Mouse (Mus musculus) neural tube, embryonic 13.5 days (tissue): ENCODE measurements around the gene Fgfr2. TPM values are rescaled to one million over a fixed set of nuclear protein-coding genes. Genes with fewer than 3 reads are reported as not detected.

Source experiments
- ATAC-seq: fragments of 200-750 bp; cut with Nextera tagmentation; 2 replicates; pipeline ENCODE4 v1.8.0; 2017; ENCODE audit warnings: low read depth, mild to moderate bottlenecking, moderate TSS enrichment, moderate library complexity
- H3K27ac ChIP-seq: fragments of 300-500 bp; sonication (generic); replicated peaks from 2 replicates; pipeline ENCODE4 v1.5.1; 2015; ENCODE audit warnings: moderate library complexity, mild to moderate bottlenecking, inconsistent platforms
- H3K27me3 ChIP-seq: fragments of 300-500 bp; sonication (generic); 2 replicates; pipeline ENCODE4 v1.6.1; 2015; ENCODE audit warnings: mild to moderate bottlenecking, inconsistent platforms
- H3K36me3 ChIP-seq: fragments of 300-500 bp; sonication (generic); 2 replicates; pipeline ENCODE4 v1.6.1; 2015; ENCODE audit warnings: mild to moderate bottlenecking, inconsistent platforms
- H3K4me1 ChIP-seq: fragments of 300-500 bp; sonication (generic); replicated peaks from 2 replicates; pipeline ENCODE4 v1.6.1; 2015; ENCODE audit warnings: inconsistent platforms
- H3K4me2 ChIP-seq: fragments of 300-500 bp; sonication (generic); 2 replicates; pipeline ENCODE4 v1.6.1; 2015; ENCODE audit warnings: inconsistent platforms, mild to moderate bottlenecking, moderate library complexity
- H3K4me3 ChIP-seq: fragments of 300-500 bp; sonication (generic); 2 replicates; pipeline ENCODE4 v1.5.1; 2015; ENCODE audit warnings: mild to moderate bottlenecking, inconsistent platforms
- H3K9ac ChIP-seq: fragments of 300-500 bp; sonication (generic); 2 replicates; pipeline ENCODE4 v1.6.1; 2015; ENCODE audit warnings: moderate library complexity, mild to moderate bottlenecking, inconsistent platforms
- H3K9me3 ChIP-seq: fragments of 300-500 bp; sonication (generic); 2 replicates; pipeline ENCODE4 v1.6.1; 2016; ENCODE audit warnings: inconsistent platforms
- whole genome bisulfite sequencing: fragments of 180-500 bp; shearing (Covaris S2); methylation state at CpG from one replicate; pipeline ENCODE4 v1.1.7; 2015; 5-methylcytosine and 5-hydroxymethylcytosine counted together
- polyA plus RNA-seq: library from polyadenylated mRNA; unstranded; fragments of >200 nt; fragmentation: Nextera tagmentation; extraction: Ambion mirVana; gene quantifications from 2 replicates; pipeline ENCODE4 v1.2.1, GENCODE M21; 2015

Fgfr2 gene
- polyA plus RNA-seq, 1 experiment from 2014 or later, result 22.9 TPM

DNA sequence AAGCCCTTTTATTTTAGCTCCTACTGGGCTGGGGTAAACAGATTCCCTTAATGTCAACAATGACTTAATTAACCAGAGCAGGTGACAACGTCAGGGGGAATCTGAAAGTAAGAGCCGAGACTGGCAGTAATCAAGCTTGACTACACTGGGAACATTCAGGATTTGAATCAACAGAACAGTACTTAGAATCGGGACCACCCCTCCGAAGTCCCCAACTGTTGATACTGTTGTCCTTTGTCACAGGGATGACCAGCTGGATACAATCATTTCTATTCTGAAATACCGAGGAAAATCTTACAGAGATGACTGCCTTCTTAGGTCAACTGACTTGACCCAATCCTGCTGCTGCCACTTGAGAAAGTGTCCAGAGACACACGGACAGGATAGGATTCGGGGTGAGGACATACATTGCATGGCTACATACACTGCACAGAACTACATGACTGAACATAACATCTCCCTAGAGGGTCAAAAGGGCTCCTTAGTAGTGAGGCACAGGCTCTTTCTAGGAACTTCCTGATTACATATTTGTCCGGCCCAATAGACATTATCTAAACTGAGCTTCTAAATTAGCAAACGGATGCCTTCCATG is 2864.3 kb downstream of the Fgfr2 start:
- Histone ChIP-seq H3K27me3 (0 out of 2 replicates have a peak, but pooled peaks cover 5% of the 10 kb centered on the region), H3K4me3 (no peak overlapping the region), H3K4me2 (peak overlapping the region; percentile 94), H3K36me3 (no peaks in the 10 kb centered on the region), H3K4me1 (peaks cover 73% of the 10 kb centered on the region), H3K9me3 (no peaks in the 10 kb centered on the region), H3K27ac (no peak overlapping the region), H3K9ac (no peak overlapping the region)
- no peak for ATAC-seq
- WGBS, result 26% methylated on average over 9 of the region's 9 CpGs

DNA sequence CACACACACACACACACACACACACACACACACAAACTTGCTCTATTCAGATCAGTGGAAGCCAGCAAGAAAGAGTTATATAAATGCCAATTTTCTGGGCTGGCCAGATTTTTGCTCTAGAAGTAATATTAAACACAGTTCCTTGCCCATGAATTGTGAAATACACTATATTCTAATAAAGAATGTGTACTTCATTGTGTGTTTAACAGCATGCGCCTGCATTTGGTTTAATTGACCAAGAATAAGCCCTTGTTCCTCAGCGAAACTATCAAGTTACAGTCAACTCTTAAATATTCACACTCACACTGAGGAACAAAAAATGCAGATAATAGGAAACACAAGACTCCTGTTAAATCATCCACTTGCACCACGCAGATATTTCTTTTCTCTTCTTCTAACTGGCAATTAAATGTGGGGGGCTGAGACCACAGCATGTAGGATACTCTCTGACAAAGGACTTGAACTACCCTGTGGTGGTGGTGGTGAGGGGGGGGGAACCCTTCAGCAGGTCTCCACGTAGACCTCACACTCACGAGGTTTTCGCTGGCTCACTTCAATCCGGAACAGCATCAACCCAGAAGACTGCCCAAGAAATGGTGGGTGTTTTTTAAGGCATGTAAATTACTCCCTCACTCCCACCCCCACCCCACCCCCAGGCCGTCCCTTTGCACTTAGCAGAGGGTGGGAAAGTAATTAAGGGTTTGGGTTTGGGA is 2865.0 kb downstream of the Fgfr2 start:
- H3K27ac ChIP-seq, result no peak overlapping the region
- no peak overlapping the region for H3K4me3 ChIP-seq
- no peaks in the 10 kb centered on the region for H3K36me3 ChIP-seq
- no peaks in the 10 kb centered on the region for H3K9me3 ChIP-seq
- 0 out of 2 replicates have a peak, but pooled peaks cover 5% of the 10 kb centered on the region for H3K27me3 ChIP-seq
- H3K4me2 ChIP-seq, result peak overlapping the region; percentile 94
- peaks cover 66% of the 10 kb centered on the region for H3K4me1 ChIP-seq
- no peak overlapping the region for H3K9ac ChIP-seq
- 9% methylated on average over 8 of the region's 8 CpGs for WGBS
- ATAC-seq, result no peak

DNA sequence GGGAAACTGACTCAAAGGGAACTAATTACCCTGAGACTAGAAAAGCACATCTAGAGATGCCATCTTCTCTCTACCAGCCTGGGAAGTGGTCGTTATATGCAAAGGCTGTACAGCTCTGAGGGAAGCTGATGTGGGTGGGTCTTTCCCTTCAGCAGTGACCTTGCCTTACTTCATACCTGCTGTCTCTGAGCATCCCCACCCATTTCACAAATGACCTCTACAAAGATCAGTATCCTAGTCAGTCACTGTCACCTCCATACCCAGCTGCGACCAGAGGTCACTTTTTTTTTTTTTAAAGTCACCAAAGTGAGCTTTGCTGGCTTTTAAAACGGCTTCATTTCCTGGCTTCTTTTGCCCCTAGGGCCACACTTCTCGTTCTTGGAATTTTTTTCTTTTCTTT is 2869.9 kb downstream of the Fgfr2 start:
- Histone ChIP-seq H3K27me3 (no peaks in the 10 kb centered on the region), H3K27ac (no peak overlapping the region), H3K4me2 (no peak overlapping the region), H3K9ac (no peak overlapping the region), H3K4me3 (no peak overlapping the region), H3K4me1 (peaks cover 66% of the 10 kb centered on the region), H3K9me3 (no peaks in the 10 kb centered on the region), H3K36me3 (no peaks in the 10 kb centered on the region)
- no peak for ATAC-seq
- 49% methylated on average over 4 of the region's 4 CpGs for WGBS

DNA sequence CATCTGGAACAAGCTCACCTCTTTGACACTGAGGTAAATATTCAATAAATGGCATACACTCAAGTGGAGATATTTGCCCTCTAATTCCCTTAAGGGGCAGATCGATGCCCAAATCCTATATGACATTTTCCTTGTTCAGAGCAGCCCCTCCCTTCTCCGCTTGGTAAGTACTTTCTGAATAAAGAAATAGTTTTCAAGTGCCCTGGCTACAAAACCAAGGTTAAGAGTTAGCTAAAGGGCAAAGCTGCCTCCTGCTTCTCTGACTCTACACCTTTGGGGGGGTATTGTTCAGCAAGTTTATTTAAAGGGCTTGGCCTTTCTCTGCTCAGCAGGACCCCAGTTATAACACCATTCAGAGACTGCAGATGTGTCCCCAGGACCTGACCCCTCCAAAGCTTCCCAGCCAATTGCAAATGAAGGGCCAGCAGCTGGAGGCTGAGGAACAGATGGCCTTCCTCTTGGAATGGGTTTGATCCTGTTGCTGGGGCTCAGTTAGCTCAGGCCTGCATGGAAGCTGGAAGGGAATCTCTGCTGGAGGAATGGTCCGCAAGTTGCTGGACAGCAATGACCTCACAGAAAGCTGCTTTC is 2871.1 kb downstream of the Fgfr2 start:
- peaks cover 66% of the 10 kb centered on the region for H3K4me1 ChIP-seq
- ATAC-seq, result no peak
- no peak overlapping the region for H3K4me3 ChIP-seq
- 22% methylated on average over 3 of the region's 3 CpGs for WGBS
- no peak overlapping the region for H3K4me2 ChIP-seq
- no peaks in the 10 kb centered on the region for H3K27me3 ChIP-seq
- no peaks in the 10 kb centered on the region for H3K36me3 ChIP-seq
- H3K9ac ChIP-seq, result no peak overlapping the region
- no peak overlapping the region for H3K27ac ChIP-seq
- H3K9me3 ChIP-seq, result no peaks in the 10 kb centered on the region

DNA sequence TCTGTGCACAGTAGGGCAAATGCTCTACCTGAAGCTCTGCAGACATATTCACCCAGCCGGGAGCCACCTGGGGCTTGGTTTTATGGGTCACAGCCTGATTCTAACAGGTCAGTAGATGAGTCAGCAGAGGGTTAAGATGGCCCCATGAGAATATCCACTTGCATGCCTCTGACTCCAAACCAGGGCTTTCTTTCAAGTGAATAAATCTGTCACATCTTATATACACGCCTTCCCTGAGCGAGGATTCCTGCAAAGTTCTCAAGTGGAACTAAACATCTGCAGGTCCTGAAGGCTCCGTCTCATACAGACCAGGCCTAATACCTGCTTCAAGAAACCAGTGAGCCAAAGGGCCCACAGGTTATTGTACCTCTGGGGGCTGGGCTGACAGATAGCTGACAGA is 2872.2 kb downstream of the Fgfr2 start:
- H3K27ac ChIP-seq, result no peak overlapping the region
- no peak overlapping the region for H3K4me3 ChIP-seq
- no peaks in the 10 kb centered on the region for H3K36me3 ChIP-seq
- H3K27me3 ChIP-seq, result no peaks in the 10 kb centered on the region
- H3K9me3 ChIP-seq, result no peaks in the 10 kb centered on the region
- no peak for ATAC-seq
- no peak overlapping the region for H3K9ac ChIP-seq
- no peak overlapping the region for H3K4me2 ChIP-seq
- H3K4me1 ChIP-seq, result peaks cover 74% of the 10 kb centered on the region
- 25% methylated on average over 4 of the region's 4 CpGs for WGBS

DNA sequence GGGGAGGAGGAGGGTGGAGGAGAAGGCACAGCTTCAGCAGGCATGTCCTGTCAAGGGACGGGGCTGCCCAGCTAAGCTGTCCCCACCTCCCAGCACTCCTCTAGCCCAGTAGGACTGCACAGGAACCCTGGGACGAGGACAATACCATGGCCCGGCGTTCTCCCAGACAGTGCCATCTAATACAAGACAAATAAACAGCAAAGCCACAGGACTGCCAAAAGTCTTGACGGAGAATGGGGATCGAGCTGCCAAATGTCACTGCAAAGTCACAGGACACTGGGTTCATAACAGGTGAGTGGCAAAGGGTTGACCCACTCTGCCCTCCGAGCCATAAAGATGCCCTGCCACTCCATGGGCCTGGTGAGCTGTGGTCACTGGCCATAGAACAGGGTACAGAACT is 2874.7 kb downstream of the Fgfr2 start:
- Histone ChIP-seq H3K4me1 (peaks cover 93% of the 10 kb centered on the region), H3K4me2 (no peak overlapping the region), H3K27me3 (no peaks in the 10 kb centered on the region), H3K36me3 (no peaks in the 10 kb centered on the region), H3K4me3 (no peak overlapping the region), H3K9ac (no peak overlapping the region), H3K9me3 (no peaks in the 10 kb centered on the region), H3K27ac (no peak overlapping the region)
- no peak for ATAC-seq
- 79% methylated on average over 7 of the region's 7 CpGs for WGBS

DNA sequence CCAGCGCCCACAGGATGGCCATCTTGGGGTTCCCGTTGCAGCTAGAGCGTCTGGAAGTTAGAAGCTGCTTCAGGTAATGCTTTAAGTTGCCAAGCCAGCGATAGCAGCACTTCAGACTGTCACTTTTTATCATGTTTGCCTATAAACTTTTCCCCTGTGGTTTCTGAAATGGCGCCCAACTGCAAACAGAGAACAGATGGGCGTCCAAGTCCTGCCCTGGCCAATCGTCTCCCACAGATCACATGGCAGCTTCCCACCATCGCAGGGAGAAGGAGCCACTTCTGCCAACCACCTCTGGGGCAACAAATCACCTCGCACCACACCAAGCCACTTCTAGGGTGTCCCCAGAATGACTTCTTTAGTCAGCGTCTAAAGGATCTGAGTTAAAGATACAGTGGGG is 2875.3 kb downstream of the Fgfr2 start:
- WGBS, result 72% methylated on average over 10 of the region's 10 CpGs
- no peak for ATAC-seq
- H3K36me3 ChIP-seq, result no peaks in the 10 kb centered on the region
- H3K27ac ChIP-seq, result no peak overlapping the region
- no peaks in the 10 kb centered on the region for H3K27me3 ChIP-seq
- H3K4me1 ChIP-seq, result peaks cover 95% of the 10 kb centered on the region
- no peak overlapping the region for H3K4me3 ChIP-seq
- H3K9me3 ChIP-seq, result no peaks in the 10 kb centered on the region
- H3K9ac ChIP-seq, result no peak overlapping the region
- no peak overlapping the region for H3K4me2 ChIP-seq

DNA sequence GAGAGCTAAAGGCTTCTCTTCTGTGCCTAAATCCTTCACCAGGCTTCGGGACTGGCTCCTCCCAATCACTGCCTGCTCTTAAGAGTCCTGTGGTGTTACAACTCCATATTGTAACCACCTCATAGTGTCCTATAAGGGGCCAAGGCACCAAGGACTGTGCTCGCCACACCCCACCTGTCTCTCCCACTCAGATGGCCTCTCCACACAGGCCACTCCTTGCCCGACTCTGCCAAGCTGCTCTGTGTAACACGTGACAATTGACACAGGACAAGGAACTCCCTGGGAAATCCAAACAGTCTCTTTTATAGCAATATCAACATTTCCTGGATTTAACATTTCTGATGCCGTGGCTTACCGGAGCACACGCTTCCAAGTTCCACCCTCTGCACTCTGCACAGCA is 2876.7 kb downstream of the Fgfr2 start:
- Histone ChIP-seq H3K36me3 (no peaks in the 10 kb centered on the region), H3K27me3 (no peaks in the 10 kb centered on the region), H3K9me3 (no peaks in the 10 kb centered on the region), H3K9ac (no peak overlapping the region), H3K27ac (no peak overlapping the region), H3K4me1 (peaks cover 82% of the 10 kb centered on the region), H3K4me2 (no peak overlapping the region), H3K4me3 (no peak overlapping the region)
- no peak for ATAC-seq
- 85% methylated on average over 7 of the region's 7 CpGs for WGBS

DNA sequence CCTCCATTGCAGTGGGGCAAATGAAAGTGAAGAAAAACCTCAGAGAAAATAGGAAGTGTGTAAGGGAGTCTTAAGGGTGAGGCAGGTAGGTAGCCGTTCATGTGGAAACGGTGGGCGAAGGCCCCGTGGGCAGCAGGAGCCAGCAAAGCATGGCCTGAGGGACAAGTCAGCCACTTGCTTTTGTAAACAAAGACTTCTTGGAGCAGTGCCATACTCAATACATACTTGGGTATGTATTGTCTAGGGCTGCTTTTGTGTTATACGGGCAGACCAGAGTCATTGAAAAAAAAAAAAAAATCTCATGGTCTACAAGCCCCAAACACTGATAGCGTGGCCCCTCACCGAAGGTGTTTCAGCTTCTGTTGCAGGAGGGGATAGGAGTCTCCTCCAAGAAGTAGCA is 2878.6 kb downstream of the Fgfr2 start:
- Histone ChIP-seq H3K4me1 (peaks cover 62% of the 10 kb centered on the region), H3K27me3 (no peaks in the 10 kb centered on the region), H3K4me2 (no peak overlapping the region), H3K27ac (no peak overlapping the region), H3K9ac (no peak overlapping the region), H3K4me3 (no peak overlapping the region), H3K36me3 (no peaks in the 10 kb centered on the region), H3K9me3 (no peaks in the 10 kb centered on the region)
- ATAC-seq, result no peak
- WGBS, result 52% methylated on average over 7 of the region's 7 CpGs

DNA sequence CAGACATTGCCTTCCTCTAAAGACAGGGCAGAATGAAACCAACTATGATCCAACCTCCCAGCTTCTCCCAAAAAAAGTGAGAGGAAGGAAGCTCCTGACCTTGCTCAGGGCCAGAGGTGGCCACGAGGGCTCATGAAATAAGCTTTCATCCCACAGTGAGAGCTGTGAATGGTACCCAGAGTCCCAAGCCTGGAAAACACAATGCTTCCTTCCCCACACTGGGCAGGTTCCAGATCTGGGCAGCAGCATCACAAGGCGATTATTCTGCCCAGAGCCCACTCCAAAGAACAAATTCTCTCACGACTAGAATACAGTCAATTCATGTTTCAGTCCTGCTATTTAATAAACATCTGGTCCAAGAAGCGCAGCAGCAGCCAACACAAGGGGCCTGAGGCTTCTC is 2879.3 kb downstream of the Fgfr2 start:
- Histone ChIP-seq H3K36me3 (no peaks in the 10 kb centered on the region), H3K4me3 (no peak overlapping the region), H3K4me1 (peaks cover 55% of the 10 kb centered on the region), H3K9me3 (no peaks in the 10 kb centered on the region), H3K27me3 (no peaks in the 10 kb centered on the region), H3K9ac (no peak overlapping the region), H3K4me2 (no peak overlapping the region), H3K27ac (no peak overlapping the region)
- ATAC-seq, result no peak
- WGBS, result 75% methylated on average over 4 of the region's 4 CpGs

DNA sequence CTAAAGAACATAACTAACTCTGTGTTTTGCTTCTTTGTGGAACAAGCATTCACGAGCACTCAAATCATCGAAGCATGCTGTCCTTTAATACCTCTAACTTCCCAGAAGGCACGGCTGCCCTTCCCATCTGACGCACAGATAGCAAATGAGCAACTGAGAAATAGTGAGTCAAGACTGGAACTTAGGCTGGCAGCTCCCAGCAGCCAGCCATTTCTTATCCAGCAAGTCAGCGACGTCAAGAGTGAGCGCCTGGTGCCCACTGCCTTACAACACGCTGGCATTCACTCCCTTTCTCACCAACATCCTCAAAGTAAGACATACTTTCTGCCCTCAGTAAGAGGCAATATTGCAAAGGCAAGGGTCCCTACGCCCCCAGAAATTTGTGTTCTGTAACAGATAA is 2883.0 kb downstream of the Fgfr2 start:
- 81% methylated on average over 9 of the region's 9 CpGs for WGBS
- no peak overlapping the region for H3K4me3 ChIP-seq
- H3K9me3 ChIP-seq, result no peaks in the 10 kb centered on the region
- H3K36me3 ChIP-seq, result no peaks in the 10 kb centered on the region
- no peak for ATAC-seq
- no peak overlapping the region for H3K27ac ChIP-seq
- no peak overlapping the region for H3K4me2 ChIP-seq
- no peak overlapping the region for H3K9ac ChIP-seq
- H3K27me3 ChIP-seq, result no peaks in the 10 kb centered on the region
- H3K4me1 ChIP-seq, result peaks cover 22% of the 10 kb centered on the region

DNA sequence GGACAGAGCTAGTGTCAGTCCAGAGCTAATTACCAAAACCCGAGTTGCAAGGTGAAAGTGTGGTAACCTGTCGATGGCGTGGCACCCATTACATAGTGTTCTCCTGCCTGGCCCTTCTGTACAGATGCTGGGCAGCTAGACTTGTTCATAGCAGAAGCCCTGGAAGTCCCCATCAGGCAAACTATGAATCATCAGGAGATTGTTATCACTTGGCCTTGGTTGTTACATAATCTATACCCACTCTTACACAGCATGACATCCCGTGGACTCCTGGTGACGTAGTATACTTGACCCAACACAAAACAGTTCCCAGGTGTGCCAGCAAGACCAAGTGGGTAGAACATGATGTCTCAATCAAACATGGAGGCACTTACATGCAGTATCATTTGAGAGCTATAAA is 2885.9 kb downstream of the Fgfr2 start:
- WGBS, result 90% methylated on average over 5 of the region's 5 CpGs
- H3K4me3 ChIP-seq, result no peak overlapping the region
- H3K4me1 ChIP-seq, result peaks cover 12% of the 10 kb centered on the region
- no peaks in the 10 kb centered on the region for H3K36me3 ChIP-seq
- no peak overlapping the region for H3K27ac ChIP-seq
- no peak for ATAC-seq
- no peak overlapping the region for H3K4me2 ChIP-seq
- no peaks in the 10 kb centered on the region for H3K27me3 ChIP-seq
- no peaks in the 10 kb centered on the region for H3K9me3 ChIP-seq
- H3K9ac ChIP-seq, result no peak overlapping the region
